Mouse (Mus musculus): ENCODE data around the gene Gm8439.
"Not testable (repeated sequence)": the region's sequence is repeated elsewhere in the genome, so short reads cannot be mapped to it uniquely, and the experiment has no call there.

The Gm8439 gene

GRCm38 (mm10) chr4:120588445-120588844, at the start of gene Gm8439:
TSS of gene Gm8439 (plus strand) at chr4:120588745.
- DNase-seq: no peak

- no peak for DNase-seq
Observed at GRCm38 (mm10) chr4:120544896-120545295, 43.6 kb upstream of the Gm8439 start.

- DNase-seq: no peak
Observed at GRCm38 (mm10) chr4:120556592-120556991, 32.0 kb upstream of the Gm8439 start.

GRCm38 (mm10) chr4:120565726-120566125, 22.8 kb upstream of the Gm8439 start:
- DNase-seq: no peak

- DNase-seq: no peak
Observed at GRCm38 (mm10) chr4:120568005-120568404, 20.5 kb upstream of the Gm8439 start.

- DNase-seq: peak in 1 of 2 experiments; percentile 1
Observed at GRCm38 (mm10) chr4:120569025-120569424, 19.5 kb upstream of the Gm8439 start.

GRCm38 (mm10) chr4:120569486-120570437, 18.8 kb upstream of the Gm8439 start, which contains the start of gene Ctps:
TSS of gene Ctps (minus strand) at chr4:120570276.
- DNase-seq: peak; percentile 93 to 95

- no peak for DNase-seq
Observed at GRCm38 (mm10) chr4:120570438-120571069, 18.0 kb upstream of the Gm8439 start.

GRCm38 (mm10) chr4:120571070-120571464, 17.5 kb upstream of the Gm8439 start:
- no peak for DNase-seq

GRCm38 (mm10) chr4:120571691-120572090, 16.9 kb upstream of the Gm8439 start:
- no peak for DNase-seq

- no peak for DNase-seq
Observed at GRCm38 (mm10) chr4:120580894-120581293, 7.7 kb upstream of the Gm8439 start.

GRCm38 (mm10) chr4:120581711-120582110, 6.8 kb upstream of the Gm8439 start:
- no peak for DNase-seq

- no peak for DNase-seq
Observed at GRCm38 (mm10) chr4:120586986-120587385, 1.6 kb upstream of the Gm8439 start.

- DNase-seq: peak; percentile 3 to 9
Observed at GRCm38 (mm10) chr4:120589070-120589469, 525 bp downstream of the Gm8439 start.

- peak; percentile 64 to 66 for DNase-seq
Observed at GRCm38 (mm10) chr4:120589815-120590422, 1.4 kb downstream of the Gm8439 start.

- no peak for DNase-seq
Observed at GRCm38 (mm10) chr4:120590973-120591372, 2.4 kb downstream of the Gm8439 start.

- not testable (repeated sequence) for DNase-seq
Observed at GRCm38 (mm10) chr4:120596210-120596609, 7.7 kb downstream of the Gm8439 start.

- DNase-seq: no peak
Observed at GRCm38 (mm10) chr4:120598922-120599321, 10.4 kb downstream of the Gm8439 start.

GRCm38 (mm10) chr4:120601774-120602173, 13.2 kb downstream of the Gm8439 start:
- DNase-seq: no peak

- no peak for DNase-seq
Observed at GRCm38 (mm10) chr4:120602669-120603068, 14.1 kb downstream of the Gm8439 start.

GRCm38 (mm10) chr4:120606941-120607340, 18.4 kb downstream of the Gm8439 start:
- DNase-seq: no peak

- no peak for DNase-seq
Observed at GRCm38 (mm10) chr4:120611005-120611404, 22.5 kb downstream of the Gm8439 start.

GRCm38 (mm10) chr4:120612304-120613080, 23.9 kb downstream of the Gm8439 start:
- no peak for DNase-seq
